Mouse (Mus musculus): ENCODE measurements around the gene Fgfr2.

The Fgfr2 gene

GRCm38 (mm10) chr7:133039556-133040255, 83.4 kb downstream of the Fgfr2 start:
- DNase-seq = no peak

DNA sequence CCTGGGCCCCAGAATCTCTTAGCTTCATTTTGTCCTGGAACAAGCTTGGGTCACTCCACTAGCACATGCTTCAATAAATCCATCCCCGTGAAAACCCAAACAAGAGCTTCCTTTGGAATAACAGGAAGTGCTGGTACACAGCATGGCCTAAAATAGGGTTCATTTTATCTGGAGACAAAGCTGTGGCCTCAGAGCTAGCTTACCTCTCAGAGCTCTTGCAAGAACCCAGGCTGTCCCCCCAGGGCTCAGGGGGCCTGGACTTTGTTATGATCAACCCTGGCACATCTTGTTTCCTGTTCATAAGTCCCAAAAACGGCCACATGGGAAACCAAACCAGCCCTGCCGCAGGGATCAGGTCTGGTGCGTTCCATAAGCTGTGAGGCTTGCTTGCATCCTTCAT, 85.5 kb downstream of the Fgfr2 start:
- DNase-seq = no peak

DNA sequence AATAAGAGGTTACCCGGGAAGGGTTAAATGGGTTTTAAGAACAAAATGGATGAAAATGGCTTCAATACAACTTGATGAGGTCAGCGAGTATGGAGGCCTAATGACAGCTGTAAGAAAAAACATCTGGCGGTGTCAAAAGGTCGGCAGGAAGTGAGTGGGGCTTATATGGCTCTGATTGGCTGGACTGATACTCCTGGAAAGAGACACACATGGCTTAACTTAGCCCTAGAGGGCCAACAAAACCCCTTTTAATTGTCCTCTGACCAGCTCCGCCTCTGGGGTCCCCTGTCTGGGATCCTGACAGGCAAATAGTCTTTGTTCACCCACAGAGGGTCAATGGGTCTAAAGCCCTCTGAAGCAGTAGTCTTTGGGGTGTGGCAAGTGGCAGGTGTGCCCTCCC, 85.9 kb downstream of the Fgfr2 start:
- DNase-seq = no peak

GRCm38 (mm10) chr7:133035901-133036300, 87.2 kb downstream of the Fgfr2 start:
- DNase-seq = no peak

GRCm38 (mm10) chr7:133032589-133033203, 90.5 kb downstream of the Fgfr2 start:
- DNase-seq = peak; percentile 79

DNA sequence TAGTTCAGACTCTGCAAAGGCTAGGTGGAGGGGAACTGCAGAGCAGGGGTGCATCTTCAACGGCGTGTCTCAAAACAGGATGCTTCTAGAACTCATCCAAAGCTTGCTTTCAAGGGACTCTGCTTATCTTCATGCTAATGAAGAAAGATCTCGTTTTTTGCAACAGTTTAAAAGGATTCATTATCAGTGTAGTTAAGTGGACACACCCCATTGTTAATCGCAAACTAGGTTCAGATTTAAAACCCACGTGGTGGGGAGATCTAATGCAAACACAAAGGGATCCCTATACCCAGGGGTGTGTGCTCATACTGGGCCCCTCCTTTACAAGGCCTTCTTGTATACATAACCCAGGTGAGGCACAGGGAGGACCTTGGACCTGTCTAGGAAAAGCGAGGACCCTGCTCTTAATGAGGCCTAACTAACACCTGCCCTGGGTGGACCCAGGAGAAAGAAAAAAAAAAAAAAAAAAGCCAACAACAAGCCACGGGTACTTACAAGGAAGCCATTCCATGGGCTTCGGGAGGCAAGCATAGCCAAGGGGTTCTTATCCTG, 93.6 kb downstream of the Fgfr2 start:
- DNase-seq = no peak

GRCm38 (mm10) chr7:133029004-133029403, 94.1 kb downstream of the Fgfr2 start:
- no peak for DNase-seq

GRCm38 (mm10) chr7:133027930-133028329, 95.2 kb downstream of the Fgfr2 start:
- DNase-seq = no peak

DNA sequence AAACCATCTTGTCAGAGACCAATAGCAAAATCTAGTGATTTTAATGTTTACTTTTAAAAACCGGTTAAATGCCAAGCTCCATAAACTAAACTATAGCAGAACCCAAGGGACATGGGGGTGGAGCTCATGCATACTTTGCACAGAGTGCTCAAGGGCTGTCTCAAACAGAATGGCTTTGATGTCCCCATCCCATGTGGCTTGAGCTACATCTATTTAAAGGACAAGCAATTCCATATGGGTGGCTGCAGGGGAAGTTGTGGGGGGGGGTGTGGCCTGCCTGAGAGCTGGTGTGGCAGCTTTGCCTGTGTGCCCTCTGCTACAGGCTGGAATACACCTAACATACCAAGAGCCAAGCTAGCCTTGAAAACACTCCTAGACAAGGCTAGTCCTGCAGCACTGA, 98.5 kb downstream of the Fgfr2 start:
- DNase-seq = no peak

DNA sequence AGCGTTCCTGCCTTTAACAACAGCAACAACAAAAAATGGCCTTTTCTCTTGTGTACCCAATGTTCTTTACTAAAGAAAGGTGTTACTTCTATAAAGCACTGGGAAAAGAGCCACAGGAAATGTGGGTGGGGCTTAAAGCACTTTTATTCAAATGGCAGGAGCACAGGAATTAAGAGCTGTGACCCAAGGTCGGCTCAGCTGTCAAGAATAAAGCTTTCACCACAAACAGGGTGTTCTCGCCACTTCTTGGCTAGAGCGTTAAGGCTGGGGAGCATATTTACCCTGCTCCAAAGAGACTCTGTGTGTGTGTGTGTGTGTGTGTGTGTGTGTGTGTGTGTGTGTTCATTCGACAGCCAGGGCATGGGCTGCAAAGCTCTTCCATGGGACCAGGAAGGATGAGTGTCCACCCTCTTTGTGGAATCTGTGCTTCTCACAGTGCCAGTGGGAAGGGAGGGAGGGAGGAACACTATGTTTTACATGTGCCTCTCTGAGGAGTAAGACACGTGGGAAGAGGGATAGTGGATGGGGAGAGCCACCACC, 103.6 kb downstream of the Fgfr2 start:
- DNase-seq = no peak

DNA sequence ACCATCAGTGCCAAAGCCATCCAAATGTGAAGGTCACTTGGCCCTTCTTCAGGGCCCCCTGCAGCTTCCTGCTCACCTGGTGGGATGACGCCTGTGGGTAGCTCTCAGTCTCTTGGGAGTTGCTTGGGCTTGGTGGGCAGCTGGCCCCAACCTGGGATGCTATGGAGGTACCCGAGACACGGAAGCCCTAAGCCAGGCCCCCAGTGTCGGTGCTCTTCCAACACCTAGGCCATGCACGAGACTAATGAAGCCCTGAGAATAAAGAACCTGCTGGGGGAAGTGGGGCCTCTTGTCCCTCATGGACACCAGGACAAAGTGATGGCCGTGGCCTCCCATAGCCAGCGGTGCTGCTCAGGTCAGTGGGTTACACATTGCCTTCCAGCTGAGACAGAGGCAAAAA, 104.2 kb downstream of the Fgfr2 start:
- no peak for DNase-seq

GRCm38 (mm10) chr7:133015416-133016070, 107.6 kb downstream of the Fgfr2 start:
- DNase-seq = peak; percentile 49

DNA sequence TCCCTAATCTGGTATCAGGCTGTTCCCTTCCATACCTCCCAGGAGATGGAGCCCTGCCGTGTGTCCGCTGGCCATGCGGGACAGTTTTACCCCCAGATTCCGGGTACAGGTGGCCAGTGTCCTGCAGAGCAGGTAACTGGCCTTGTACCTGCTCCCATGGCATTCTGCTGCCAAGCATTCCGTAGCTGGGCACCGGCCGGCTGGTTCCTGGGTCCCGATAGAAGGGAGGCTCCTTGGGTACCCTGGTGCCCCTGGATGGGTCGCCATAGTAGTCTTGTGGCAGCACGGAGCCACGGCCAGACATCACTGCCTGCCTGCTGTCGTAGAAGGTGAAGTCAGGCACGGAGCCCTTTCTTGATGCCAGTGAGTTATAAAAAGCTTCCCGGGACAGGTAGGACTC, 108.5 kb downstream of the Fgfr2 start:
- DNase-seq = peak; percentile 59

- no peak for DNase-seq
Measured at GRCm38 (mm10) chr7:133013923-133014322, 109.2 kb downstream of the Fgfr2 start.

DNA sequence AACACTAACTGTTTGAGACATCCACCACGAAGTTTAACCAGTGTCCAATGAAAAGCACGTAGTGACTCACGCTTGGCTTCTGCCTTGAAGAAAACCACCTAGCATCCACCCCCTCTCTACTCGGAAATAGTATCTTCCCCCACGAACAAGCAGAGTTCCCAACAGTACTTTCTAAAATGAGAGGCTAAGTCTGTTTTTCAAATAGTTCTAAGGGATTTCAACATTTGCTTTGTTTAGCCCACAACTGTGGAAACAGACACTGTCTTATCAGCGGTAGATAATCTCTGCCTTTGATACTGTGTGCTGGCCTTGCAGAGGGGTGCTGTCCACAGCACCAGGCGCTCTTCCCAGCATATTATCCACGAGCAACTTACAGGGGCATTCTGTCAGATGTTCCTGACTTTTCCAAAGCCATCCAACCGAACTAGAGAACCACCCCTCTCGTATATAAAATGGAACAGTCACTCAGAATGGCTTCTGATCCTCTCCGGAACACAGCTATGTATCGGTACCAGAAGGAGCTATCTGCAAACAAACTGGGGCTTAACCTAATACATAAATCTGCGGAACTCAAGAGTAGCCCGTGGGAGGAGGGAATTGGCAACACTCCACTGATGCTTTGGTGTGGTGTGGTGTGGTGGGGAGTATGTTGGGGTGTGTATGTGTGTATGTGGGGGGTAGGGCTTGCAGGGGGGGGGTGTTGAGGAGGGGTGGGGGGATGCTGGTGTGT, 110.3 kb downstream of the Fgfr2 start:
- DNase-seq = peak; percentile 51

- DNase-seq = peak; percentile 42
Measured at GRCm38 (mm10) chr7:133011611-133012010, 111.5 kb downstream of the Fgfr2 start.

GRCm38 (mm10) chr7:133011191-133011590, 112.0 kb downstream of the Fgfr2 start:
- peak; percentile 80 for DNase-seq

GRCm38 (mm10) chr7:133010477-133010876, 112.7 kb downstream of the Fgfr2 start:
- DNase-seq = peak; percentile 67

DNA sequence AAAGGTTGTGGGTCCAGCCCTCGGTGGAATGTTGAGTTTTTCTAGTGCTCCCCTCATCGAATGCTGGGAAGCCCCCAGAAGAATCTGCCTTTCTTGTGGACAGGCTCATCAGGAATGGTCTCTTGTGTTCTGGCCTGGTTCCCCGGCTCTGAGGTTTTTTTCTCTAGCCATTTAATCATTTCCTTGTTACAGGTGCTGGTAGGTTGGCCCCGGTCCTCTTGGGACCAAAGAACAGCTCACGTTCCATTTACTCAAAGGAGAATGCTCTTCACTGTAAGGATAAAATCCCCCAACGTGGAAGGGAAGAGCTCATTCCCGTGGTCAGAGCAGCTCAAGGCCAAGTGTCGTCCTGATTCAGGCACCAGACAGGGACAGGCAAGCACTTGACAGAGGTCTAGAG, 113.5 kb downstream of the Fgfr2 start:
- DNase-seq = no peak

DNA sequence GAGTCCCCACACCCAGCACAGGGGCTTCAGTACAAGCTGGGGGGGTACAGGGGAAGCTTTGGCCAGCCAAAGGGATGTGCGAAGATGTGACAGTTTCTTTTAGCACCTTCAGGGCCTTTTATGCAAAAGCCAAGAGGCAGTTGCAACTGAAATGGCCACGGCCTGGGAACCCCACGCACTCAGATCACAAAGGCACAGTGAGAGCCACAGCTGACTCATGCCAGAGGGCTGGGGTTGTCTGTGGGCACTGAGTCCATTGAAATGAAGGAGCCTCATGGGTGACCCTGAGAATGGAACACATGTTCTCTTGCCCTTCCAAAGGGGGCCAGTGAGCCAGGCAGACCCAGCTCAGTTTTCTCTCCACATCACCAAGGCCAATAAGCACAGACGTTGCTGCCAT, 114.5 kb downstream of the Fgfr2 start:
- peak; percentile 37 for DNase-seq

DNA sequence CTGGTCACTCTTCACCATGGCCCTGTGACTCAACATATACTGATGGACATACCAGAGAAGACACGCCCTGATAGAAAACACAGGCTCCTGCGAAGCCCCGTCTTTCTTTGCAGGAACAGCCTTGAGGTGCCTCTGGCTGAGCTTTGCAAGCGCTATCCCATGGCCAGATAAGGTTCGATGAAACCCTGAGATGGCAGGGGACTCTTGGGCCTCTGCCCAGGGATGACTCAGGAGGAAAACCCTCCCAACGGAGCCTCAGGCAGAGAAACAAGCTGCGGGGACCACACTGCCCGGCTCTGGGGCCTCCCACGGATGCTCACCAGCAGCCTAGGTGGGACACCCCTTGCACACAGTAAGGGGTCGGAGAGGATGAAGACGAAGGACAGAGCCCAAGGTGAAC, 115.8 kb downstream of the Fgfr2 start:
- DNase-seq = peak; percentile 71

DNA sequence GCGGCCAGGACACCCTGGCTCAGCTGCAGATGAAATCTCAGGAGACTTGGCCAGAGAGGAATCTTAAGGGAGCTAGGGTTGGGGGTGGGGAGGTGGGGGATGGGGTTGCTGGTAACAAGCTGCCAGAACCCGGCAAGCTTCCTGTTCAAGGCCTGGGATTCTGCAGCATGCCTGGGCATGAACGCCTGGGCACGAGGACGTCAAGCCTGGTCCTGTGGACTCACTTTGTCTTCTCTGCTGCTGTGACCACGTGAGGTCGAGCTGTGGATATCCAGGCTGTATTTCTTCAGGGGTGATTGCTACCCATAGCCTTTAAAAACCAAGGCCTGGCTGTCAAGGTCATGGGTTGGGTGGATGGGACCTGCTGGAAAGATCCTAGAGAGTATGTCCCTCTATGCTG, 117.4 kb downstream of the Fgfr2 start:
- DNase-seq = no peak

DNA sequence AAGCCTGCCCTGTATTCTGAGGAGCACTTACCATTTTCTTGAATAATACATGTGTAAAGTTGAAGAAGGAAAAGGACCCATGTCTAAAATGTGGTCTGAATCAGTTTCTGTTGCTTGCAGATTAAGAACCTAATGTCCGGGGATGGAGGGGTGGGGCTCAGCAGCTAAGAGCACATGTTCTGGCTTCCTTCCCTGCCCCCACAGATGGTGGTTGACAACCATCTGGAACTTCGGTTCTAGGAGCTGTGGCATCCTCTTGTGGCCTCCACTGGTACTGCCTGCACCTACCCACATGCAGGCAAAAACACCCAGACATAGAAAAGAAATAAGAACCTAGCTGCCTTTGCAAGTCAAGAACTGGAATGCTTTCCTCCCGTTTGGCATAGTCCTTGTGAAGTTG, 119.7 kb downstream of the Fgfr2 start:
- DNase-seq = peak; percentile 95

Data from cerebellum, adult 9-10 months (tissue).